Mouse (Mus musculus): ENCODE results near the gene Mpst. TPM values are rescaled to one million over a fixed set of nuclear protein-coding genes. Genes with fewer than 3 reads are reported as not detected.

The Mpst gene
- total RNA-seq, 2 experiments from 2014 or later, result 32.9 to 37.0 TPM

DNA sequence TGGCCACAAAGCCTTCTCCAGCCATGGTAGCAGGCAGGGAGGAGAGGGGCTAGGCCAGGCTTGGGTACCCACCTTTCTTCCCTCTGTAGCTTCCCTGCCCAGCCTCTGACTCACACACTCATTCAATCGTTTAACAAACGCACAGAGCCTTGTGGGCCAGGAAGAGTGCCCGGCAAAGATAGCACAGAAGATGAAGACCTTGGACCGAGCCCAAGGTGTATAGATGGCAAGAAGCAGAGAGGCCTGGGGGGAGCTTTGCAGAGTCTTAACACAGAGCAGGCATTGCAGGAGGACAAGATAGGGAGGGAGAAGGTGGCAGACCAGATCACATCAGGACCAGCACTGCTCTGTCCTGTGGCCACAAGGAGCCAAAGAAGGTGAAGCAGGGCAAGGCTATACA lies 49.0 kb downstream of the Mpst start:
- DNase-seq (ENCODE audit: low spot score in 2 of 2), result no peak
- intact Hi-C loops (cut with DNase I), result no loop called here

DNA sequence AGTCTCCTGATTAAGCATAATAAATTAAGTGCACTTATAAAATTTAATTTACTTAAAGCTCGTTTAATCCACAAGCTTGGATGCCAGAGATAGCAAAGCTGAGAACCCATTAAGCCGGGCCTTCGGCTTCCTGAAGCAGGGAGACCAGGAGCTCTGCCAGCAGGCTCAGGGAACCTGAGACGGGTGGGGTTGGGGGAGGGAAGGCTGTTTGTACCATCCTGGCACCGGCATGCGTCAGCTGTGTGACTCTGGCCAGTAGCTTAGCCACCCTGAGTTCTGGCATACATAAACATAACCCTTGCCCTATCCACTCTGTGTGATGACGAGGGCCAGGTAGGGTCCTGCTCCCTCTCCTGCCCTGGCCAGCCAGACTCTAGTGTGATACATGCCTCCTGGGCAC lies 49.8 kb downstream of the Mpst start:
- intact Hi-C loops (cut with DNase I), result no loop called here
- no peak for DNase-seq (ENCODE audit: low spot score in 2 of 2)

DNA sequence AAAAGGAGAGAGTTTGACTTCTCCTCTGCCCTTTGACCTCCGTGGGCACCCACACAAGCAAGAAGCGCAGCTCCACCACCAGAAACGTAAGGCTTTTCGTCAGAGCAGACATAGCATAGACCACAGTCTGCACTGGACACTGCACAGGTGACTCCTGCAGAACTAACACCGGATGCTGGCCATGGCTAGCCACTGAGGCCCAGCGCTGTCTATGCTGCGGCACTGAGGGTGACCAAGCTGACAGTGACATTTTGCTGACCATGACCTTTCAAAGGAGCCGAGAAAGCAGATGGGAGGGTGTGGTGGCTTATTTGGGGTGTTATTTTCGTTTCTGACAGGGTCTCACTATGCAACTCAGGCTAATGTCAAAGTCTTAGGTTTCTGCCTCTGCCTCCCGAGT lies 51.0 kb downstream of the Mpst start:
- intact Hi-C loops (cut with DNase I), result no loop called here
- no peak for DNase-seq (ENCODE audit: low spot score in 2 of 2)

DNA sequence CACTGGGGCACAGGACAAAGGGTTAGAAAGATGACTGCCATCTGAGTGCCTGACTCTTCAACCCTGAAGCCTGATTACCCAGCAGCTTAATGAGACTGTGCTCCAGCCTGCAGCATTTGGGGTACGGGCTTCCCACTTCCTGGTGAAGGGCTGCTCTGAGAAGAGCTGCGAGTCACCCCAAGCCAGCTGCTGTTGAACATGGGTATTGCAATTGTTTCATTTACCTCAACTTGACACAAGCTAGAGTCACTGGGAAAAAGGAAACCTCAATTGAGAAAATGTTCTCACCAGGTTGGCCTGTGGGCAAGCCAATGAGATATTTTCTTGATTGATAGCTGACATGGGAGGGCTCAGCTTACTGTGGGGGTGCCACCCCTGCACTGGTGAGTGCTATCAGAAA lies 56.8 kb downstream of the Mpst start:
- intact Hi-C loops (cut with DNase I), result no loop called here

More for the DNA sequence above, 56.8 kb downstream of the Mpst start:
- no peak for DNase-seq (ENCODE audit: low spot score in 2 of 2)

Other genes starting within 250 kb of the Mpst start
- gene Ift27, start 232.3 kb upstream of the Mpst start, total RNA-seq (2021), result 10 to 100 TPM; 34.5 to 38.1 TPM
- 100 to 1,000 TPM in 1 of 2 experiments, 10 to 100 TPM in 1; 73.3 to 114 TPM for gene Pvalb, start 200.0 kb upstream of the Mpst start, total RNA-seq (2021)
- 1 to 10 TPM; 1.2 TPM for gene Ncf4, start 161.6 kb upstream of the Mpst start, total RNA-seq (2021)
- gene Csf2rb2, start 100.7 kb upstream of the Mpst start, total RNA-seq (2021), result under 1 TPM; 0.39 to 0.59 TPM
- gene Csf2rb, start 80.7 kb upstream of the Mpst start, total RNA-seq (2021), result 1 to 10 TPM; 1.2 TPM
- gene Tex33, start 10.5 kb upstream of the Mpst start, total RNA-seq (2021), result not detected
- gene Tst, start 509 bp upstream of the Mpst start, total RNA-seq (2021), result 10 to 100 TPM; 28.1 to 36.3 TPM
- 100 to 1,000 TPM; 349 TPM for gene Kctd17, start 22.1 kb downstream of the Mpst start, total RNA-seq (2021)
- 1 to 10 TPM in 1 of 2 experiments, under 1 TPM in 1; 0.10 to 1.0 TPM for gene Tmprss6, start 62.2 kb downstream of the Mpst start, total RNA-seq (2021)
- gene Il2rb, start 88.9 kb downstream of the Mpst start, total RNA-seq (2021), result under 1 TPM; 0.16 to 0.20 TPM
- gene C1qtnf6, start 125.0 kb downstream of the Mpst start, total RNA-seq (2021), result 1 to 10 TPM; 2.0 to 2.5 TPM
- 10 to 100 TPM; 21.3 to 22.4 TPM for gene Sstr3, start 138.3 kb downstream of the Mpst start, total RNA-seq (2021)
- gene Rac2, start 166.4 kb downstream of the Mpst start, total RNA-seq (2021), result 1 to 10 TPM; 2.7 to 4.3 TPM
- 10 to 100 TPM in 1 of 2 experiments, 1 to 10 TPM in 1; 8.7 to 11.9 TPM for gene Cyth4, start 190.6 kb downstream of the Mpst start, total RNA-seq (2021)